In genomic region chr2:167941320-167941719, GRCm38 (mm10) we compare ENCODE assay signal across 11 mouse cellular contexts. TPM values are rescaled to one million over a fixed set of nuclear protein-coding genes. Genes with fewer than 3 reads are reported as not detected.
DNase-seq lines count a peak whose midpoint lies in the region; ATAC-seq and TF ChIP-seq lines count a peak whose summit lies in the region.
"Had no signal": no experiment of that assay in that cellular context is flagged by ENCODE, and none has a peak within 500 bp of the region (broad histone marks: within the 10 kb centered on the region; RNA-seq: fewer than 3 reads in every experiment).

No protein-coding gene starts in this region.

- peaks cover 82% of the 10 kb centered on the region for H3K4me1 ChIP-seq in forebrain, embryonic 13.5 days
- H3K4me1 ChIP-seq in forebrain, embryonic 11.5 days (replicated peaks; ENCODE audit: control insufficient read depth, insufficient read depth, low read length) = peaks cover 10% of the 10 kb centered on the region; the same call in 1 of the 2 replicates
- peaks cover 72% of the 10 kb centered on the region for H3K4me1 ChIP-seq in embryonic facial prominence, embryonic 15.5 days
- peaks cover 71% of the 10 kb centered on the region for H3K4me1 ChIP-seq in midbrain, embryonic 15.5 days

- H3K4me2 ChIP-seq in forebrain, embryonic 13.5 days = peak overlapping the region; percentile 4; the same call in 1 of the 2 replicates
- H3K4me2 ChIP-seq in forebrain, embryonic 11.5 days (ENCODE audit: low read depth, low read length, severe bottlenecking) = no peak overlapping the region
- H3K4me2 ChIP-seq in embryonic facial prominence, embryonic 15.5 days (replicated peaks) = no peak overlapping the region
- no peak overlapping the region for H3K4me2 ChIP-seq in midbrain, embryonic 15.5 days

- H3K36me3 ChIP-seq in forebrain, embryonic 13.5 days (ENCODE audit: poor library complexity, severe bottlenecking) = 0 out of 2 replicates have a peak, but pooled peaks cover 2% of the 10 kb centered on the region
- H3K36me3 ChIP-seq in forebrain, embryonic 11.5 days (ENCODE audit: control insufficient read depth, insufficient read depth, low read length) = no peaks in the 10 kb centered on the region
- H3K36me3 ChIP-seq in embryonic facial prominence, embryonic 15.5 days = no peaks in the 10 kb centered on the region
- H3K36me3 ChIP-seq in midbrain, embryonic 15.5 days (replicated peaks) = no peaks in the 10 kb centered on the region

- H3K27ac ChIP-seq in forebrain, embryonic 13.5 days = peak overlapping the region; percentile 86
- no peak overlapping the region for H3K27ac ChIP-seq in forebrain, embryonic 11.5 days (ENCODE audit: low read depth, low read length)
- H3K27ac ChIP-seq in left cerebral cortex, adult 2 months = peak overlapping the region; percentile 19; the same call in 1 of the 2 replicates
- peak overlapping the region; percentile 87 for H3K27ac ChIP-seq in embryonic facial prominence, embryonic 15.5 days (replicated peaks)
- peak overlapping the region; percentile 12; the same call in 1 of the 2 replicates for H3K27ac ChIP-seq in midbrain, embryonic 15.5 days

- DNase-seq in forebrain, embryonic 11.5 days (ENCODE audit: low spot score) = no peak
- no peak for DNase-seq in left cerebral cortex, adult 2 months (ENCODE audit: extremely low spot score in 1 of 2, low spot score in 2 of 2)
- no peak for DNase-seq in left cerebral cortex, postnatal 25 days (ENCODE audit: low spot score in 2 of 2)
- DNase-seq in adrenal gland, postnatal 36 days = no peak
- no peak for DNase-seq in spleen, adult 18-20 months
- DNase-seq: kidney, postnatal 25 days; left cerebral cortex, postnatal 4 days; lung, adult 2 months had no signal

- intact Hi-C loops in left cerebral cortex, adult 2 months (cut with DNase I) = no loop called here
- intact Hi-C loops in left cerebral cortex, postnatal 25 days (cut with DNase I) = no loop called here

- H3K9me3 ChIP-seq in forebrain, embryonic 13.5 days (replicated peaks) = no peaks in the 10 kb centered on the region
- H3K9me3 ChIP-seq in forebrain, embryonic 11.5 days (ENCODE audit: control insufficient read depth, low read length) = no peaks in the 10 kb centered on the region
- H3K9me3 ChIP-seq in embryonic facial prominence, embryonic 15.5 days (replicated peaks) = no peaks in the 10 kb centered on the region
- H3K9me3 ChIP-seq in midbrain, embryonic 15.5 days = no peaks in the 10 kb centered on the region

- no peak overlapping the region for H3K9ac ChIP-seq in forebrain, embryonic 13.5 days
- no peak overlapping the region for H3K9ac ChIP-seq in forebrain, embryonic 11.5 days (ENCODE audit: low read length)
- H3K9ac ChIP-seq in embryonic facial prominence, embryonic 15.5 days = no peak overlapping the region
- H3K9ac ChIP-seq in midbrain, embryonic 15.5 days = no peak overlapping the region

- no peak for ATAC-seq in forebrain, embryonic 13.5 days
- no peak for ATAC-seq in forebrain, embryonic 11.5 days (replicated peaks; ENCODE audit: low FRiP score)
- no peak for ATAC-seq in embryonic facial prominence, embryonic 15.5 days (ENCODE audit: insufficient number of reproducible peaks, low FRiP score, low TSS enrichment, low read depth)
- ATAC-seq in midbrain, embryonic 15.5 days (replicated peaks) = no peak

- H3K4me3 ChIP-seq in forebrain, embryonic 13.5 days = no peak overlapping the region
- no peak overlapping the region for H3K4me3 ChIP-seq in forebrain, embryonic 11.5 days (ENCODE audit: low read depth, low read length)
- no peak overlapping the region for H3K4me3 ChIP-seq in left cerebral cortex, adult 2 months
- H3K4me3 ChIP-seq in embryonic facial prominence, embryonic 15.5 days (replicated peaks) = no peak overlapping the region
- H3K4me3 ChIP-seq in midbrain, embryonic 15.5 days = no peak overlapping the region

- 37% methylated on average over 4 of the region's 4 CpGs for WGBS in forebrain, embryonic 13.5 days
- 56% methylated on average over 4 of the region's 4 CpGs for WGBS in forebrain, embryonic 11.5 days
- 62% methylated on average over 4 of the region's 4 CpGs for WGBS in embryonic facial prominence, embryonic 15.5 days
- 48% methylated on average over 4 of the region's 4 CpGs for WGBS in midbrain, embryonic 15.5 days

- no peaks in the 10 kb centered on the region for H3K27me3 ChIP-seq in forebrain, embryonic 13.5 days
- no peaks in the 10 kb centered on the region for H3K27me3 ChIP-seq in forebrain, embryonic 11.5 days (ENCODE audit: control insufficient read depth, insufficient read depth, low read length)
- no peaks in the 10 kb centered on the region for H3K27me3 ChIP-seq in embryonic facial prominence, embryonic 15.5 days
- no peaks in the 10 kb centered on the region for H3K27me3 ChIP-seq in midbrain, embryonic 15.5 days (replicated peaks)

- no peak for TF ChIP-seq CTCF in left cerebral cortex, adult 2 months (IDR thresholded peaks at IDR 0.05)

RNA-seq across cellular contexts. Expression of gene Ptpn1, which starts 9.5 kb away (rescaled TPM):
- polyA plus RNA-seq in forebrain, embryonic 13.5 days (2015; fragmentation: Nextera tagmentation; extraction: Ambion mirVana) = 94.4 and 104 TPM in 2 replicates
- polyA plus RNA-seq in forebrain, embryonic 11.5 days (2014; fragmentation: Nextera tagmentation; extraction: Ambion mirVana) = 73.0 and 80.0 TPM in 2 replicates
- 10 to 100 TPM; 52.0 to 69.0 TPM for total RNA-seq in left cerebral cortex, adult 2 months (2021)
- 10 to 100 TPM; 56.4 to 59.5 TPM for total RNA-seq in left cerebral cortex, postnatal 25 days (2021)
- polyA plus RNA-seq in embryonic facial prominence, embryonic 15.5 days (2015; fragmentation: Nextera tagmentation; extraction: Ambion mirVana) = 60.6 and 61.5 TPM in 2 replicates
- 73.6 and 74.5 TPM in 2 replicates for polyA plus RNA-seq in midbrain, embryonic 15.5 days (2015; fragmentation: Nextera tagmentation; extraction: Ambion mirVana)
- 10 to 100 TPM; 57.2 to 65.2 TPM for total RNA-seq in adrenal gland, postnatal 36 days (2021)
